Mouse (Mus musculus) small intestine, adult 2 months (tissue): ENCODE data around the gene Foxn4. TPM values are rescaled to one million over a fixed set of nuclear protein-coding genes. Genes with fewer than 3 reads are reported as not detected.
A peak's percentile ranks its signal among the peaks of the same experiment; 100 is the strongest.

ENCODE experiments used
- H3K27ac ChIP-seq: fragments of 200-500 bp; 2 replicates; pipeline ENCODE4 v1.5.1; 2012; ENCODE audit warnings: low read depth, low read length, control low read depth, inconsistent platforms; ENCODE audit not compliant: insufficient read depth
- H3K27me3 ChIP-seq: fragments of 200-500 bp; 2 replicates; pipeline ENCODE4 v1.6.1; 2012; ENCODE audit warnings: mild to moderate bottlenecking, moderate library complexity, low read length, inconsistent platforms; ENCODE audit not compliant: control insufficient read depth, insufficient read depth
- H3K36me3 ChIP-seq: fragments of 200-500 bp; 2 replicates; pipeline ENCODE4 v1.6.1; 2012; ENCODE audit warnings: mild to moderate bottlenecking, low read length, control low read depth, inconsistent platforms; ENCODE audit not compliant: control insufficient read depth, insufficient read depth
- H3K4me1 ChIP-seq: fragments of 200-500 bp; 2 replicates; pipeline ENCODE4 v1.6.1; 2012; ENCODE audit warnings: low read length, inconsistent platforms, mixed read lengths; ENCODE audit not compliant: control insufficient read depth, insufficient read depth, insufficient read length
- H3K4me3 ChIP-seq: fragments of 200-500 bp; 2 replicates; pipeline ENCODE4 v1.5.1; 2012; ENCODE audit warnings: low read depth, mild to moderate bottlenecking, control low read depth, inconsistent platforms, low read length, moderate library complexity
- CTCF ChIP-seq: fragments of 200-500 bp; IDR thresholded peaks from 2 replicates; pipeline ENCODE4 v1.5.1; 2012; ENCODE audit warnings: low read depth, mild to moderate bottlenecking, control low read depth, inconsistent platforms, low read length, moderate library complexity, mixed read lengths; ENCODE audit not compliant: insufficient replicate concordance, insufficient read length; ENCODE audit errors: extremely low read depth
- POLR2A ChIP-seq: fragments of 200-500 bp; IDR thresholded peaks from 2 replicates; pipeline ENCODE4 v1.6.1; 2012; ENCODE audit warnings: low read depth, mild to moderate bottlenecking, control low read depth, inconsistent platforms, low read length, moderate library complexity
- WGBS: fragments of 180-500 bp; shearing (Covaris S2); methylation state at CpG from one replicate; pipeline ENCODE4 v1.1.7; 2018; 5-methylcytosine and 5-hydroxymethylcytosine counted together
- polyA plus RNA-seq: library from polyadenylated mRNA; depleted of rRNA; stranded (reverse); fragments of >200 nt; gene quantifications from 2 replicates; pipeline ENCODE4 v1.2.3, GENCODE M21; 2012; rRNA removed

Gene Foxn4
- 0.03 TPM in 1 of 2 replicates, not detected in the other for polyA plus RNA-seq

GRCm38 (mm10) chr5:114273693-114274402 is at the start of gene Foxn4:
TSS of gene Foxn4 (minus strand) at chr5:114273807.
- no peak within 1 kb of the TSS for H3K4me3 ChIP-seq

GRCm38 (mm10) chr5:114323105-114323790 is 49.6 kb upstream of the Foxn4 start:
- peaks cover 4% of the 10 kb centered on the region; the same call in 1 of the 2 replicates for H3K4me1 ChIP-seq

More at GRCm38 (mm10) chr5:114273693-114274402, at the start of gene Foxn4:
- Histone ChIP-seq H3K36me3 (no peaks in the 10 kb centered on the region), H3K27me3 (peaks cover 43% of the 10 kb centered on the region), H3K27ac (no peak within 1 kb of the TSS), H3K4me1 (no peaks in the 10 kb centered on the region; the same call in 1 of the 2 replicates)
- under 1% methylated on average over 52 of the region's 56 CpGs for WGBS
- TF ChIP-seq POLR2A, result no peak
- no peak for TF ChIP-seq CTCF

GRCm38 (mm10) chr5:114309680-114310036 is 36.1 kb upstream of the Foxn4 start:
- Histone ChIP-seq H3K27ac (peak overlapping the region; percentile 15; the same call in 1 of the 2 replicates), H3K27me3 (no peaks in the 10 kb centered on the region), H3K4me3 (0 out of 2 replicates have a peak overlapping the region, but pooled peaks have one; percentile 8), H3K36me3 (no peaks in the 10 kb centered on the region), H3K4me1 (0 out of 2 replicates have a peak, but pooled peaks cover 2% of the 10 kb centered on the region)
- TF ChIP-seq POLR2A, result no peak
- TF ChIP-seq CTCF, result no peak
- 21% methylated on average over 11 of the region's 11 CpGs for WGBS

More at GRCm38 (mm10) chr5:114323105-114323790, 49.6 kb upstream of the Foxn4 start:
- Histone ChIP-seq H3K36me3 (no peaks in the 10 kb centered on the region), H3K27me3 (peaks cover 3% of the 10 kb centered on the region; the same call in 1 of the 2 replicates), H3K27ac (no peak overlapping the region), H3K4me3 (peak overlapping the region; percentile 47)
- TF ChIP-seq CTCF (no peak), POLR2A (no peak)
- WGBS, result 43% methylated on average over 25 of the region's 25 CpGs

DNA sequence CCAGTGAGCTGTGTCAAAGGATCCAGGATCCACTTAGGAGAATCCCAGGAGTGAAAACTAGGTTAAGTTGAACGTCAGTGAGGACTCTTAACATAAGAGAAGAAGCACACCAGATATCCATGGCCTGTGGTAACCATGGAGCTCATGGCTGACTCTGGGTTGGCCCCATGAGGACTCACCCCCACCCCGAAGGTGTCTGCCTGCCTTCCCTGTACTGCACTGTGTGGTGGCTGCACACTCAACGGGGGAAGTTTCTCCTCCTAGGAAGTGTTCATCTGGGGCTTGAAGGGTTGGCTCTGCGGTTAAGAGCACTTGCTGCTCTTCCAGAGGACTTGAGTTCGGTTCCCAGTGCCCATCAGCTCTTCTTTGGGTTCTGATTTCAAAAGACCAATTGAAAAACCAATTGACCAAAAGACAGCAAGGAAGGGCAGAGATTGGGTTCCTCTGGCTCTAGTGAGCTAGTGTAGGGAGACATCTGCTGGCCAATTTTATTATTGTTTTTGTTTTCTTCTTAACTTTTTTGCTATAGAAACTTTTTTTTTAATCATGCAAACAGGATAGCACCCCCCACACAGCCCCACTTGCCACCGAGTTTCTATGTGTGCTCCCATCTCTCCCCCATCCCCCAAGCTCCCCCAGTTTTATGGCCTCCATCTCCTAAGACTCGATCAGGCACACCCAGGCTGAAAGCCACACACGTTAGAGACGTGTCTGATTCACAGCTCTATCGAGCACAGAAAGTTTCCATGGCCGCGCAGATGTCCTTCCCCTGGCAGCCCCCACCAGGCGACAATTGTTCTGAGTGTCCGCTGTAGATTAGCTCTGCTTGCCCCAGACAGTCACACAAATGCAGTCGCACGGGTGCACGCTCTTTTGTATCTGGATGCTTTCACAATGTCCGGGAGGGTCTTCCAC is 35.4 kb upstream of the Foxn4 start:
- Histone ChIP-seq H3K27me3 (no peaks in the 10 kb centered on the region), H3K27ac (peak overlapping the region; percentile 15; the same call in 1 of the 2 replicates), H3K36me3 (no peaks in the 10 kb centered on the region), H3K4me3 (peak overlapping the region; percentile 8; the same call in 1 of the 2 replicates), H3K4me1 (0 out of 2 replicates have a peak, but pooled peaks cover 2% of the 10 kb centered on the region)
- TF ChIP-seq CTCF (no peak; the same call in 1 of the 2 replicates), POLR2A (no peak)
- 31% methylated on average over 18 of the region's 18 CpGs for WGBS

- Histone ChIP-seq H3K36me3 (no peaks in the 10 kb centered on the region), H3K4me3 (no peak overlapping the region), H3K27ac (no peak overlapping the region), H3K27me3 (no peaks in the 10 kb centered on the region), H3K4me1 (0 out of 2 replicates have a peak, but pooled peaks cover 2% of the 10 kb centered on the region)
- 48% methylated on average over 5 of the region's 5 CpGs for WGBS
- TF ChIP-seq POLR2A, result no peak
- TF ChIP-seq CTCF, result no peak
These were observed 32.9 kb upstream of the Foxn4 start for GRCm38 (mm10) chr5:114306496-114306895.

- no peak overlapping the region for H3K27ac ChIP-seq
- no peak for TF ChIP-seq POLR2A
- no peak for TF ChIP-seq CTCF
These were observed 29.6 kb upstream of the Foxn4 start for GRCm38 (mm10) chr5:114303166-114303565.

More at GRCm38 (mm10) chr5:114303166-114303565, 29.6 kb upstream of the Foxn4 start:
- Histone ChIP-seq H3K4me1 (no peaks in the 10 kb centered on the region), H3K27me3 (no peaks in the 10 kb centered on the region), H3K36me3 (no peaks in the 10 kb centered on the region), H3K4me3 (no peak overlapping the region)
- WGBS, result 70% methylated on average over 6 of the region's 6 CpGs
